Mouse (Mus musculus) intestine, embryonic 15.5 days (tissue): Measurements from ENCODE around the gene 1700017N19Rik. TPM values are rescaled to one million over a fixed set of nuclear protein-coding genes. Genes with fewer than 3 reads are reported as not detected.

Experiments
- polyA plus RNA-seq: library from polyadenylated mRNA; unstranded; fragments of >200 nt; fragmentation: Nextera tagmentation; extraction: Ambion mirVana; gene quantifications from 2 replicates; pipeline ENCODE4 v1.2.1, GENCODE M21; 2015

Gene 1700017N19Rik
- polyA plus RNA-seq, 1 experiment from 2014 or later = not detected

Other genes with a start within 250 kb of the 1700017N19Rik start
- not detected in 2 replicates for gene Gm4302, start 249.6 kb upstream of the 1700017N19Rik start, polyA plus RNA-seq
- gene Gm4303, start 244.5 kb upstream of the 1700017N19Rik start, polyA plus RNA-seq = not detected in 2 replicates
- gene Gm4305, start 239.4 kb upstream of the 1700017N19Rik start, polyA plus RNA-seq = not detected in 2 replicates
- not detected in 2 replicates for gene Gm4307, start 229.1 kb upstream of the 1700017N19Rik start, polyA plus RNA-seq
- gene Gm4312, start 207.9 kb upstream of the 1700017N19Rik start, polyA plus RNA-seq = not detected in 2 replicates
- gene Tmtc3, start 103.1 kb upstream of the 1700017N19Rik start, polyA plus RNA-seq = 16.6 and 19.3 TPM in 2 replicates
- gene Cep290, start 102.9 kb upstream of the 1700017N19Rik start, polyA plus RNA-seq = 3.7 and 3.8 TPM in 2 replicates
- 6.4 and 6.8 TPM in 2 replicates for gene 4930430F08Rik, start 61 bp upstream of the 1700017N19Rik start, polyA plus RNA-seq